In genomic region chr1:192785046-192785961, GRCm38 (mm10) we compare ENCODE assay signal across 10 mouse cellular contexts. TPM values are rescaled to one million over a fixed set of nuclear protein-coding genes. Genes with fewer than 3 reads are reported as not detected.
DNase-seq lines count a peak whose midpoint lies in the region; ATAC-seq lines count a peak whose summit lies in the region.
"Had no signal": no experiment of that assay in that cellular context is flagged by ENCODE, and none has a peak within 500 bp of the region (broad histone marks: within the 10 kb centered on the region; RNA-seq: fewer than 3 reads in every experiment).

No protein-coding gene starts in this region.

- no peaks in the 10 kb centered on the region for H3K9me3 ChIP-seq in kidney, embryonic 14.5 days (ENCODE audit: control insufficient read depth, low read length)
- H3K9me3 ChIP-seq in embryonic facial prominence, embryonic 13.5 days: no peaks in the 10 kb centered on the region
- no peaks in the 10 kb centered on the region for H3K9me3 ChIP-seq in limb, embryonic 12.5 days

- 76% methylated on average over 17 of the region's 17 CpGs for WGBS in kidney, embryonic 14.5 days
- 49% methylated on average over 17 of the region's 17 CpGs for WGBS in embryonic facial prominence, embryonic 13.5 days
- WGBS in limb, embryonic 12.5 days: 56% methylated on average over 17 of the region's 17 CpGs

- peaks cover 12% of the 10 kb centered on the region; the same call in 1 of the 2 replicates for H3K4me1 ChIP-seq in kidney, embryonic 14.5 days (ENCODE audit: control insufficient read depth, insufficient read depth, low read length)
- peaks cover 56% of the 10 kb centered on the region for H3K4me1 ChIP-seq in embryonic facial prominence, embryonic 13.5 days
- H3K4me1 ChIP-seq in limb, embryonic 12.5 days (replicated peaks): peaks cover 58% of the 10 kb centered on the region

- H3K27ac ChIP-seq in kidney, embryonic 14.5 days (ENCODE audit: low read depth, low read length): peak overlapping the region; percentile 73; the same call in 1 of the 2 replicates
- peak overlapping the region; percentile 76 for H3K27ac ChIP-seq in embryonic facial prominence, embryonic 13.5 days
- peak overlapping the region; percentile 79 for H3K27ac ChIP-seq in limb, embryonic 12.5 days

- H3K36me3 ChIP-seq in kidney, embryonic 14.5 days (ENCODE audit: control insufficient read depth, insufficient read depth, low read length): no peaks in the 10 kb centered on the region
- no peaks in the 10 kb centered on the region for H3K36me3 ChIP-seq in embryonic facial prominence, embryonic 13.5 days
- no peaks in the 10 kb centered on the region for H3K36me3 ChIP-seq in limb, embryonic 12.5 days
- H3K36me3 ChIP-seq: G1E had no signal

- H3K9ac ChIP-seq in kidney, embryonic 14.5 days (ENCODE audit: low read depth, low read length): no peak overlapping the region
- no peak overlapping the region for H3K9ac ChIP-seq in embryonic facial prominence, embryonic 13.5 days
- no peak overlapping the region for H3K9ac ChIP-seq in limb, embryonic 12.5 days (replicated peaks)
- H3K9ac ChIP-seq: liver, postnatal 0 days had no signal

- no peak for ATAC-seq in kidney, embryonic 14.5 days (ENCODE audit: low FRiP score, low TSS enrichment)
- no peak for ATAC-seq in embryonic facial prominence, embryonic 13.5 days (ENCODE audit: insufficient number of reproducible peaks, insufficient read depth, low FRiP score, low TSS enrichment, low read depth)
- ATAC-seq in limb, embryonic 12.5 days (ENCODE audit: insufficient number of reproducible peaks, insufficient read depth, low FRiP score, low TSS enrichment, low read depth): no peak

- no peak overlapping the region for H3K4me2 ChIP-seq in kidney, embryonic 14.5 days (replicated peaks; ENCODE audit: low read depth, low read length)
- peak overlapping the region; percentile 1; the same call in 1 of the 2 replicates for H3K4me2 ChIP-seq in embryonic facial prominence, embryonic 13.5 days
- H3K4me2 ChIP-seq in limb, embryonic 12.5 days: 0 out of 2 replicates have a peak overlapping the region, but pooled peaks have one; percentile 0

- no peaks in the 10 kb centered on the region for H3K27me3 ChIP-seq in kidney, embryonic 14.5 days (ENCODE audit: control insufficient read depth, insufficient read depth, low read length)
- H3K27me3 ChIP-seq in embryonic facial prominence, embryonic 13.5 days: no peaks in the 10 kb centered on the region
- no peaks in the 10 kb centered on the region for H3K27me3 ChIP-seq in limb, embryonic 12.5 days

- DNase-seq in kidney, postnatal 36 days: no peak
- DNase-seq in NIH3T3 (ENCODE audit: low read depth): peak; percentile 62
- DNase-seq in thymus, adult 18-20 months: no peak
- DNase-seq in urinary bladder, postnatal 25 days (ENCODE audit: low spot score): no peak
- no peak for DNase-seq in kidney, adult 9 months

- no peak overlapping the region for H3K4me3 ChIP-seq in kidney, embryonic 14.5 days (ENCODE audit: low read length)
- no peak overlapping the region for H3K4me3 ChIP-seq in embryonic facial prominence, embryonic 13.5 days
- H3K4me3 ChIP-seq in limb, embryonic 12.5 days (replicated peaks): no peak overlapping the region

RNA-seq across cellular contexts. Expression of gene Hhat, which starts 14.3 kb away (rescaled TPM):
- 11.4 and 16.5 TPM in 2 replicates for polyA plus RNA-seq in kidney, embryonic 14.5 days (2014; fragmentation: Nextera tagmentation; extraction: Ambion mirVana)
- polyA plus RNA-seq in embryonic facial prominence, embryonic 13.5 days (2015; fragmentation: Nextera tagmentation; extraction: Ambion mirVana): 9.0 and 9.8 TPM in 2 replicates
- polyA plus RNA-seq in limb, embryonic 12.5 days (2016; fragmentation: Nextera tagmentation; extraction: Ambion mirVana): 10.8 and 12.0 TPM in 2 replicates
- polyA plus RNA-seq: G1E had no signal
